ENCODE assay signal across 9 mouse cellular contexts in the genomic region with DNA sequence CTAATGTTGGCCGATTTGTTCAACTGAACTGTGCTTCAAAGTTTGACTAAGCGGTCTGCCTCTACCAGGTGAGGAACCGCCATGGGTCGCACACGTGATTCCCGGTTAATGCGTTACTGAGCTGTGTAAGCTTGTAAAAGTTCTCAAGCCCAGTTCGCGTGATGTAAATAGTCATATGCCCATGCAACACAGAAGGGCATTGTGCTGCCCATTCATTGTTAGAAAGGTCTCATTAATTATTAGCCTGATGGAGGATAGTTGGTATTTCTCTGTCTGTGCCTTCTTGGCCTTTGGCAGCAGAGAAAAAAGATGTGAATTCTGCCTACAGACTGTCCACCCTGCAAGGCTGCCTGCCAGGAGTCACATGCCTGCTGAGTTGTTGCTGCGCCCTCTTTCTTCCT. TPM values are rescaled to one million over a fixed set of nuclear protein-coding genes. Genes with fewer than 3 reads are reported as not detected.
DNase-seq lines count a peak whose midpoint lies in the region; ATAC-seq and TF ChIP-seq lines count a peak whose summit lies in the region.
"Had no signal": no experiment of that assay in that cellular context is flagged by ENCODE, and none has a peak within 500 bp of the region (broad histone marks: within the 10 kb centered on the region; RNA-seq: fewer than 3 reads in every experiment).

No protein-coding gene starts in this region.

- no peak overlapping the region for H3K4me2 ChIP-seq in neural tube, embryonic 11.5 days (ENCODE audit: low read depth)
- no peak overlapping the region for H3K4me2 ChIP-seq in neural tube, embryonic 15.5 days

- WGBS in neural tube, embryonic 11.5 days, result 42% methylated on average over 10 of the region's 10 CpGs
- 38% methylated on average over 10 of the region's 10 CpGs for WGBS in kidney, adult 2 months
- WGBS in neural tube, embryonic 15.5 days, result 18% methylated on average over 10 of the region's 10 CpGs

- peak overlapping the region; percentile 76 for H3K27ac ChIP-seq in neural tube, embryonic 11.5 days (ENCODE audit: low read depth, low read length)
- peak overlapping the region; percentile 69 for H3K27ac ChIP-seq in kidney, adult 2 months (ENCODE audit: insufficient read depth, low read depth, low read length)
- H3K27ac ChIP-seq in neural tube, embryonic 15.5 days (replicated peaks), result peak overlapping the region; percentile 34

- no peak for TF ChIP-seq CTCF in kidney, adult 2 months (conservative IDR thresholded peaks at IDR 0.05; ENCODE audit: insufficient read depth, insufficient read length, low read depth, low read length)

- H3K9ac ChIP-seq in neural tube, embryonic 11.5 days (ENCODE audit: low read length), result no peak overlapping the region; the same call in 1 of the 2 replicates
- H3K9ac ChIP-seq in neural tube, embryonic 15.5 days (replicated peaks), result no peak overlapping the region

- no peak for TF ChIP-seq POLR2A in kidney, adult 2 months (IDR thresholded peaks at IDR 0.05; ENCODE audit: low read depth, low read length)

- DNase-seq in adrenal gland, postnatal 14 days, result peak; percentile 21
- DNase-seq in adrenal gland, adult 8-10 months, result no peak
- peak; percentile 52 for DNase-seq in neural tube, embryonic 11.5 days (ENCODE audit: low spot score)
- no peak for DNase-seq in neural tube, embryonic 10.5 days (ENCODE audit: extremely low spot score, low spot score)
- peak; percentile 92 for DNase-seq in kidney, adult 2 months
- DNase-seq in urinary bladder, adult 18-20 months (ENCODE audit: low spot score in 2 of 2), result no peak

- no peaks in the 10 kb centered on the region for H3K27me3 ChIP-seq in neural tube, embryonic 11.5 days (ENCODE audit: control insufficient read depth, insufficient read depth, low read length)
- H3K27me3 ChIP-seq in kidney, adult 2 months (replicated peaks; ENCODE audit: control insufficient read depth, insufficient read depth, low read length), result no peaks in the 10 kb centered on the region
- H3K27me3 ChIP-seq in neural tube, embryonic 15.5 days (replicated peaks), result no peaks in the 10 kb centered on the region

- peaks cover 29% of the 10 kb centered on the region for H3K4me1 ChIP-seq in neural tube, embryonic 11.5 days (ENCODE audit: control insufficient read depth, insufficient read depth, low read length)
- peaks cover 28% of the 10 kb centered on the region for H3K4me1 ChIP-seq in kidney, adult 2 months (ENCODE audit: control insufficient read depth, insufficient read depth, low read length)
- H3K4me1 ChIP-seq in neural tube, embryonic 15.5 days, result peaks cover 37% of the 10 kb centered on the region

- no peaks in the 10 kb centered on the region for H3K36me3 ChIP-seq in neural tube, embryonic 11.5 days (ENCODE audit: control insufficient read depth, insufficient read depth, low read length)
- no peaks in the 10 kb centered on the region for H3K36me3 ChIP-seq in kidney, adult 2 months (ENCODE audit: control insufficient read depth, insufficient read depth, low read length)
- H3K36me3 ChIP-seq in neural tube, embryonic 15.5 days, result no peaks in the 10 kb centered on the region

- no peaks in the 10 kb centered on the region for H3K9me3 ChIP-seq in neural tube, embryonic 11.5 days (ENCODE audit: control insufficient read depth, low read length)
- H3K9me3 ChIP-seq in neural tube, embryonic 15.5 days (replicated peaks), result no peaks in the 10 kb centered on the region

- ATAC-seq in neural tube, embryonic 11.5 days (ENCODE audit: insufficient read depth, low FRiP score, low TSS enrichment), result peak; percentile 38
- ATAC-seq in neural tube, embryonic 15.5 days (ENCODE audit: low FRiP score), result peak; percentile 6; the same call in 1 of the 2 replicates
- no peak for ATAC-seq in erythroblast, adult 5-6 weeks (replicated peaks; ENCODE audit: low FRiP score, poor library complexity, severe bottlenecking)

- no peak overlapping the region for H3K4me3 ChIP-seq in neural tube, embryonic 11.5 days (ENCODE audit: low read depth, low read length)
- no peak overlapping the region for H3K4me3 ChIP-seq in kidney, adult 2 months (ENCODE audit: insufficient read depth, low read depth, low read length)
- H3K4me3 ChIP-seq in neural tube, embryonic 15.5 days (replicated peaks), result no peak overlapping the region

RNA-seq across cellular contexts. Expression of a gene that starts 53.1 kb away (rescaled TPM):
- 18.8 and 23.8 TPM in 2 replicates for total RNA-seq in adrenal gland, postnatal 14 days (2021)
- 10 to 100 TPM in 2 of 4 experiments, 1 to 10 TPM in 2; 3.4 to 21.5 (median 13.5) TPM for total RNA-seq in adrenal gland, adult 8-10 months (2022)
- polyA plus RNA-seq in neural tube, embryonic 11.5 days (2014; fragmentation: Nextera tagmentation; extraction: Ambion mirVana), result 5.4 and 5.7 TPM in 2 replicates
- 67.6 and 79.1 TPM in 2 replicates for polyA plus RNA-seq in kidney, adult 2 months (2012; rRNA removed)
- 3.1 and 3.4 TPM in 2 replicates for polyA plus RNA-seq in neural tube, embryonic 15.5 days (2015; fragmentation: Nextera tagmentation; extraction: Ambion mirVana)
- total RNA-seq in erythroblast, adult 5-6 weeks (2015; ENCODE audit: low replicate concordance), result not detected in 2 replicates
- total RNA-seq in erythroblast, adult 5-6 weeks (2017; ENCODE audit: low replicate concordance), result not detected in 2 replicates
- total RNA-seq: common myeloid progenitor, adult 5-6 weeks had no signal

Comparison
In these comparisons a context has a peak if more than half of its experiments do, and no peak if none do; other contexts are left out.
1. DNase-seq: peak in adrenal gland, postnatal 14 days (single experiment), neural tube, embryonic 11.5 days (single experiment) and kidney, adult 2 months (single experiment); none in adrenal gland, adult 8-10 months (single experiment), neural tube, embryonic 10.5 days (single experiment) and urinary bladder, adult 18-20 months (0 of 2).
2. RNA of a gene that starts 53.1 kb away (total RNA-seq): 3.4 to 21.5 TPM in adrenal gland, adult 8-10 months and 18.8 to 23.8 TPM in adrenal gland, postnatal 14 days; not detected in erythroblast, adult 5-6 weeks; every median in the first group is over 4 times any median in the second.
3. Peak in every context shown above with its lines, with median percentiles within 50 percentile points of each other: H3K27ac ChIP-seq.